Mouse (Mus musculus) testis, adult 2 months (tissue): ENCODE measurements around the gene Uba7.

Experiments
- CTCF ChIP-seq: fragments of 200-500 bp; IDR thresholded peaks from 2 replicates; pipeline ENCODE4 v1.5.1; 2012; ENCODE audit warnings: low read depth, mild to moderate bottlenecking, inconsistent platforms, low read length, moderate library complexity; ENCODE audit not compliant: control insufficient read depth, insufficient read depth, insufficient replicate concordance
- POLR2A ChIP-seq: fragments of 200-500 bp; IDR thresholded peaks from 2 replicates; pipeline ENCODE4 v1.6.1; 2012; ENCODE audit warnings: low read depth, mild to moderate bottlenecking, inconsistent platforms, low read length, moderate library complexity; ENCODE audit not compliant: control insufficient read depth

GRCm38 (mm10) chr9:107963700-107964099 lies 11.6 kb upstream of the Uba7 start:
- TF ChIP-seq POLR2A (no peak), CTCF (peak; percentile 70; the same call in 1 of the 2 replicates)
